Mouse (Mus musculus): Measurements from ENCODE around the gene Nlrp1b. TPM values are rescaled to one million over a fixed set of nuclear protein-coding genes. Genes with fewer than 3 reads are reported as not detected.

The Nlrp1b gene
- polyA plus RNA-seq (2014; fragmentation: Nextera tagmentation; extraction: Ambion mirVana), result 0.07 and 0.22 TPM in 2 replicates

DNA sequence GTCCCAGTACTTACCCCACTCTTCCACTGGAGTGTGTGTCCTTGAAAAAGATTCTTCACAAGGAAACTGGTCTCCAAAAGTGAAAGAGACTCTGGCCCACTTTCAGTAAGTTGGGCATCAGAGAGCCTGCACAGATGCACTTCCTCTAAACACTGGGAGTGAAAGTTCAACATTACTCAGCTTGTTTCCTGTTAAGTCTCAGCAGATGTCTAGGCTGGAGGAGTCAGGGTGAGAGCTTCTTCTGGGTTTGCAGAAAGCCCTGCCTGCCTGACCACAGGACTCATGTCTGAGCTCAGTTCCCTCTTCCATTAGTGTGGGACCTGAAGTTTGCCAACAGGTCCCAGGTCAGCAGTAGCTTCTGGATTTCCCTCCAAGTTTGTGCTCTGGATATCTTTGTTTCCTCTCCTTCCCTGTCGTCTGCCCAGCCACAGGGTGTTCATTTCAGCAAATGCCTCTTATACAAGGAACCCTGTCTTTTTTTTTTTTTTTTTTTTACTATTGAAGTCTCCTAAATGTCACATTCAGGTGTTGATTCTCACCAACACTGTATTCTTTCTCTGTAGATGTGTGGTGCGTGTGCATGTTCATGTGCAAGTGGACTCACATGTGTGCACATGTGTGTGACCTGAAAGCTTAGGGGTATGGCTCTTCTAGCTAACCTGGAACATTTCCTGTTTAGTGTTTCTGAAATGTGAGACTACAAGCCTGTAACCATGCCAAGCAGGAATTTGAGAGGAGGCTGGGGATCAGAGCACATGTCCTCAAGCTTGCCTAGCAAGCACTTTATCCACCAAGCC, at the start of gene Nlrp1b:
Gene Nlrp1b (minus strand): TSS at position 50 of the 797 bp plus-strand sequence.
- 59% methylated on average over 2 of the region's 2 CpGs for WGBS
- ATAC-seq (ENCODE audit: insufficient number of reproducible peaks, insufficient read depth, low FRiP score, low read depth), result no peak
- Histone ChIP-seq H3K9ac (replicated peaks; ENCODE audit: low read depth, low read length) (no peak within 1 kb of the TSS), H3K27me3 (ENCODE audit: control insufficient read depth, insufficient read depth, low read length) (no peaks in the 10 kb centered on the region), H3K36me3 (ENCODE audit: control insufficient read depth, insufficient read depth, low read length) (no peaks in the 10 kb centered on the region), H3K9me3 (ENCODE audit: control insufficient read depth, low read depth, low read length) (no peaks in the 10 kb centered on the region), H3K4me2 (replicated peaks; ENCODE audit: low read depth, low read length) (no peak within 1 kb of the TSS), H3K4me3 (ENCODE audit: low read depth, low read length) (no peak within 1 kb of the TSS), H3K27ac (ENCODE audit: low read length) (no peak within 1 kb of the TSS), H3K4me1 (ENCODE audit: control insufficient read depth, insufficient read depth, low read length) (no peaks in the 10 kb centered on the region)

DNA sequence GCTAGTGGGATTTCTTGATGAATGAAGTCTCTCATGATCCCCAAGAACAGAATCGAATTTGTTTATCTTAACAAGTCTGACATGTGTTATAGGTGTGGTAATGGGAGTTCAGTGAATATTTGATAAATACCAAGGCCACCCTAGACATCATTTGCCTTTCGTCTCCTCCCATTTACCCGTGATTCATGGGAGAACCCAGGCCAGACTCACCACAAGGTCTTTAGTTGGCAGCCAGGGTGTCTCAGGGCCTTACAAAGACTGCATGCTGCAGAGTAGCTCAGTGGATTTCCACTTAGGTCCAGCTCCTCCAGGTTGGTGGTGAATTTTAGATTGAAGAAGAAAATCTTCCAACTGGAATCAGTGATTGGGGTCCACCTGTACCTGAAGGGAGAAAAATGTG, 30.5 kb upstream of the Nlrp1b start:
- Histone ChIP-seq H3K36me3 (ENCODE audit: control insufficient read depth, insufficient read depth, low read length) (no peaks in the 10 kb centered on the region), H3K4me1 (ENCODE audit: control insufficient read depth, insufficient read depth, low read length) (no peaks in the 10 kb centered on the region), H3K27ac (ENCODE audit: low read length) (no peak overlapping the region), H3K9me3 (ENCODE audit: control insufficient read depth, low read depth, low read length) (no peaks in the 10 kb centered on the region), H3K9ac (replicated peaks; ENCODE audit: low read depth, low read length) (no peak overlapping the region), H3K27me3 (ENCODE audit: control insufficient read depth, insufficient read depth, low read length) (no peaks in the 10 kb centered on the region), H3K4me3 (ENCODE audit: low read depth, low read length) (no peak overlapping the region), H3K4me2 (replicated peaks; ENCODE audit: low read depth, low read length) (no peak overlapping the region)
- ATAC-seq (ENCODE audit: insufficient number of reproducible peaks, insufficient read depth, low FRiP score, low read depth), result no peak
- 51% methylated on average over 3 of the region's 3 CpGs for WGBS

DNA sequence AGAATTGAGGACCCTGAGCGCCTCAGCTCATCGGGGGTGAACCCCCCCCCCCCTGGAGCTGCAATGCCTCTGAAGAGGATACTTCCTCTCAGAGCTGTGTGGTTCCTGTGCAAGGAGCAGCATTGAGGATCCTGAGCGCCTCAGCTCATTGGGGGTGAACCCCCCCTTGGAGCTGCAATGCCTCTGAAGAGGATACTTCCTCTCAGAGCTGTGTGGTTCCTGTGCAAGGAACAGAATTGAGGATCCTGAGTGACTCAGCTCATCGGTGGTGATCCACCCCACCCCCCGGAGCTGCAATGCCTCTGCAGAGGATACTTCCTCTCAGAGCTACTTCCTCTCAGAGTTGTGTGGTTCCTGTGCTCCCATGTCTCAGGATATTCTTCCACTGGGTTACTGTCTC, 20.8 kb upstream of the Nlrp1b start:
- Histone ChIP-seq H3K4me3 (ENCODE audit: low read depth, low read length) (no peak overlapping the region), H3K27me3 (ENCODE audit: control insufficient read depth, insufficient read depth, low read length) (no peaks in the 10 kb centered on the region), H3K9ac (replicated peaks; ENCODE audit: low read depth, low read length) (no peak overlapping the region), H3K36me3 (ENCODE audit: control insufficient read depth, insufficient read depth, low read length) (no peaks in the 10 kb centered on the region), H3K9me3 (ENCODE audit: control insufficient read depth, low read depth, low read length) (no peaks in the 10 kb centered on the region), H3K4me1 (ENCODE audit: control insufficient read depth, insufficient read depth, low read length) (no peaks in the 10 kb centered on the region), H3K27ac (ENCODE audit: low read length) (no peak overlapping the region), H3K4me2 (replicated peaks; ENCODE audit: low read depth, low read length) (no peak overlapping the region)
- ATAC-seq (ENCODE audit: insufficient number of reproducible peaks, insufficient read depth, low FRiP score, low read depth), result no peak
- WGBS, result 88% methylated on average over 5 of the region's 5 CpGs

DNA sequence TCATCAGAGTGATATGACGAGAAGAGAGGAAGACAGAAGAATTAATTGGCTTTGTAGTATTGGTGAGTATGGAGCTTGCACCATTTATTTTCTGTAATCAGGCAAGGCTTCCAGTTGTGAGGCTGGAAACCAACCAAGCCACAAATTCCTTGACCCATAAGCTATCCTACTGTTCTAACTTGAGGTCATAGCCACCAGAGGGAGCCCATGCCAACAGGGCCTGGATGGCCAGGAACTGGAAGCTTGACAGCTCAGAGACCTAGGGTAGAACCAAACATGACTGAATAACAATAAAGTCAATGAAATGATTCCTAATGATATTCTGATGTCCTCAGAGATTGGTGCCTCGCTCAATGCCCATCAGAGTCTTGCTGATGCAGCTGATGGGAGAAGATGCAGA, 5.9 kb downstream of the Nlrp1b start:
- 81% methylated on average over 2 of the region's 2 CpGs for WGBS
- no peak for ATAC-seq (ENCODE audit: insufficient number of reproducible peaks, insufficient read depth, low FRiP score, low read depth)

DNA sequence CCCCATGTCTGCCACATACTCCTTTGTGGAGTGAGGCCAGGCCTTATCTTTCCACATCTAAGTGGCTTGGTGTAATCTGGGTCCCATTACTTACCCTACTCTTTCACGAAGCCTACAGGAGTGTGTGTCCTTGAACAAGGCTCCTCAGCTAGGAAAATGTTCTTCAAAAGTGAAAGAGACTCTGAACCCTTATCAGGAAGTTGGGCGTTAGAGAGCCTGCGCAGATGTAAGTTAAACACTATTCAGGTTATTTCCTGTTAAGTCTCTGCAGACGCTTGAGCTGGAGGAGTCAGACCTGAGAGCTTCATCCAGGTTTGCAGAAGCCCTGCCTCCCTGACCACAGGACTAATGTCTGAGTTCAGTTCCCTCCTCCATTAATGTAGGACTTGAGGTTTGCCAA, 27.8 kb downstream of the Nlrp1b start:
- WGBS, result 72% methylated on average over 4 of the region's 4 CpGs
- no peaks in the 10 kb centered on the region for H3K36me3 ChIP-seq (ENCODE audit: control insufficient read depth, insufficient read depth, low read length)
- no peak overlapping the region for H3K4me3 ChIP-seq (ENCODE audit: low read depth, low read length)
- no peak overlapping the region for H3K9ac ChIP-seq (replicated peaks; ENCODE audit: low read depth, low read length)
- H3K4me2 ChIP-seq (replicated peaks; ENCODE audit: low read depth, low read length), result no peak overlapping the region
- no peak for ATAC-seq (ENCODE audit: insufficient number of reproducible peaks, insufficient read depth, low FRiP score, low read depth)
- H3K9me3 ChIP-seq (ENCODE audit: control insufficient read depth, low read depth, low read length), result no peaks in the 10 kb centered on the region
- H3K27ac ChIP-seq (ENCODE audit: low read length), result no peak overlapping the region
- no peaks in the 10 kb centered on the region for H3K4me1 ChIP-seq (ENCODE audit: control insufficient read depth, insufficient read depth, low read length)
- H3K27me3 ChIP-seq (ENCODE audit: control insufficient read depth, insufficient read depth, low read length), result no peaks in the 10 kb centered on the region

More for the DNA sequence above, 5.9 kb downstream of the Nlrp1b start:
- H3K27ac ChIP-seq (ENCODE audit: low read length), result no peak overlapping the region
- H3K9me3 ChIP-seq (ENCODE audit: control insufficient read depth, low read depth, low read length), result no peaks in the 10 kb centered on the region
- no peaks in the 10 kb centered on the region for H3K4me1 ChIP-seq (ENCODE audit: control insufficient read depth, insufficient read depth, low read length)
- H3K4me2 ChIP-seq (replicated peaks; ENCODE audit: low read depth, low read length), result no peak overlapping the region
- H3K27me3 ChIP-seq (ENCODE audit: control insufficient read depth, insufficient read depth, low read length), result no peaks in the 10 kb centered on the region
- no peak overlapping the region for H3K9ac ChIP-seq (replicated peaks; ENCODE audit: low read depth, low read length)
- no peak overlapping the region for H3K4me3 ChIP-seq (ENCODE audit: low read depth, low read length)
- no peaks in the 10 kb centered on the region for H3K36me3 ChIP-seq (ENCODE audit: control insufficient read depth, insufficient read depth, low read length)

DNA sequence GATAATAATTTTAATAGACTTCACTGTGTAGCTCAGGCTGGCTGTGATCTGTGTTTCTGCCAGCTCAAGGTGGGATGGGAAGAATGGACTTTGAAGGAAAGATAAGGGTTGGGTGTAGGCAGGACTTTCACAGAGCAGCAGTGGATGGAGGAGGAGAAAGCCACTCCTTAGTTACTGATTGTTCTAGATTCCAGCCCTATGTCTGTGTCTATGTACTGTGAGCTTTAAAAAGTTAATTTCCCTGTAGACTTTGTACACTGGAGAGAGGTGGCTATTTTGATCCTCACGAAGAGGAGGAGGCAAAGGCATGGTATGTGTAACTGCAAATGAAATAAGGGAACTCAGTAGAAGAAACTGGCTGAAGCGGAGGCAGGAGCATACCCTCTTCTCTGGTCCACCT, 31.2 kb downstream of the Nlrp1b start:
- Histone ChIP-seq H3K27me3 (ENCODE audit: control insufficient read depth, insufficient read depth, low read length) (no peaks in the 10 kb centered on the region), H3K36me3 (ENCODE audit: control insufficient read depth, insufficient read depth, low read length) (no peaks in the 10 kb centered on the region), H3K4me1 (ENCODE audit: control insufficient read depth, insufficient read depth, low read length) (no peaks in the 10 kb centered on the region), H3K9me3 (ENCODE audit: control insufficient read depth, low read depth, low read length) (no peaks in the 10 kb centered on the region), H3K4me2 (replicated peaks; ENCODE audit: low read depth, low read length) (no peak overlapping the region), H3K9ac (replicated peaks; ENCODE audit: low read depth, low read length) (no peak overlapping the region), H3K4me3 (ENCODE audit: low read depth, low read length) (no peak overlapping the region), H3K27ac (ENCODE audit: low read length) (no peak overlapping the region)
- ATAC-seq (ENCODE audit: insufficient number of reproducible peaks, insufficient read depth, low FRiP score, low read depth), result no peak
- WGBS, result 80% methylated on average over 2 of the region's 2 CpGs

DNA sequence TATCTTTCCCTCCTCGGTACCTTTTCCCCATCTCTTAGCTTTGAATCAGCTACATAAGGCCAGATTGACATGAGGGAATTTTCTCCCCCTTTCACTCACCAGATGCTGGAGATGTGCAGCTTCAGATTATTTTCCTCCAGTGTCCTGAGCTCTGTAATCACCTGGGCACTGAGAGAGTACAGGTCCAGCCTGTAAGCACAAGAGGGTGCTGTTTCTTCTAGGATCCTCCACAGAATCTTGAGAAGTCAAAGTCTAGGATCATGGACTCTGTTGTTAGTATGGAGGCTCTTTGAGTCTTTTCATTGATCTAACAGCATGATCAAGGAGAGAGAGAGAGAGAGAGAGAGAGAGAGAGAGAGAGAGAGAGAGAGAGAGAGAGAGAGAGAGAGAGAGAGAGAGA, 60.9 kb downstream of the Nlrp1b start:
- Histone ChIP-seq H3K27me3 (ENCODE audit: control insufficient read depth, insufficient read depth, low read length) (no peaks in the 10 kb centered on the region), H3K9me3 (ENCODE audit: control insufficient read depth, low read depth, low read length) (no peaks in the 10 kb centered on the region), H3K4me2 (replicated peaks; ENCODE audit: low read depth, low read length) (no peak overlapping the region), H3K27ac (ENCODE audit: low read length) (no peak overlapping the region), H3K4me3 (ENCODE audit: low read depth, low read length) (no peak overlapping the region), H3K36me3 (ENCODE audit: control insufficient read depth, insufficient read depth, low read length) (no peaks in the 10 kb centered on the region), H3K4me1 (ENCODE audit: control insufficient read depth, insufficient read depth, low read length) (no peaks in the 10 kb centered on the region), H3K9ac (replicated peaks; ENCODE audit: low read depth, low read length) (no peak overlapping the region)
- ATAC-seq (ENCODE audit: insufficient number of reproducible peaks, insufficient read depth, low FRiP score, low read depth), result no peak
- 68% methylated on average over 1 of the region's 1 CpGs for WGBS

DNA sequence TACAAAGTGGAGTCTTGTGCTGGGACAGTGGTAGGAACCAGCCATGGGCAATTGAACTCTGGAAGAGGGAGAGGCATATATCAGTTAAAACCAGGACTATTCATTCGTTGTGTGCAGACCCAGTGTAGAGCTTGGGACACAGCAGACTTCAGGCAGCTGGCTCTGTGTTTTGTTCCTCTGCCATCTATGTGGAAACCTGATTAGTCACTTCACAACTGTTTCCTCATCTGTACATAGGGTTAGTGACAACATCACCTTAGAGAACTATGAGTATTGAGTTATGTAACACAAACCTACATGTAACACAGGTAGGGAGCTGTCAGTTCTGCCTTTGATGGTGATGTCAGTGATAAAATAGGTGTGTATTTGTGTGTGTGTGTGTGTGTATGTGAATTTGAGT, 66.4 kb downstream of the Nlrp1b start:
- Histone ChIP-seq H3K27me3 (ENCODE audit: control insufficient read depth, insufficient read depth, low read length) (no peaks in the 10 kb centered on the region), H3K4me3 (ENCODE audit: low read depth, low read length) (no peak overlapping the region), H3K9me3 (ENCODE audit: control insufficient read depth, low read depth, low read length) (no peaks in the 10 kb centered on the region), H3K27ac (ENCODE audit: low read length) (no peak overlapping the region), H3K4me2 (replicated peaks; ENCODE audit: low read depth, low read length) (no peak overlapping the region), H3K9ac (replicated peaks; ENCODE audit: low read depth, low read length) (no peak overlapping the region), H3K4me1 (ENCODE audit: control insufficient read depth, insufficient read depth, low read length) (no peaks in the 10 kb centered on the region), H3K36me3 (ENCODE audit: control insufficient read depth, insufficient read depth, low read length) (no peaks in the 10 kb centered on the region)
- 77% methylated on average over 1 of the region's 1 CpGs for WGBS
- ATAC-seq (ENCODE audit: insufficient number of reproducible peaks, insufficient read depth, low FRiP score, low read depth), result no peak

Measured in stomach, embryonic 14.5 days (tissue).